Mouse (Mus musculus): Measurements from ENCODE around the gene Plek2.

Plek2 gene

GRCm38 (mm10) chr12:78911707-78912417 lies 5.1 kb upstream of the Plek2 start:
- DNase-seq (ENCODE audit: low spot score in 2 of 2) = peak; percentile 23 to 45

GRCm38 (mm10) chr12:78910684-78911461 lies 4.1 kb upstream of the Plek2 start:
- DNase-seq (ENCODE audit: low spot score in 2 of 2) = no peak

GRCm38 (mm10) chr12:78908081-78908605 lies 1.4 kb upstream of the Plek2 start:
- no peak for DNase-seq (ENCODE audit: low spot score in 2 of 2)

- no peak for DNase-seq (ENCODE audit: low spot score in 2 of 2)
These were observed 2.3 kb downstream of the Plek2 start for GRCm38 (mm10) chr12:78904499-78904898.

GRCm38 (mm10) chr12:78903313-78903712 lies 3.5 kb downstream of the Plek2 start:
- no peak for DNase-seq (ENCODE audit: low spot score in 2 of 2)

GRCm38 (mm10) chr12:78901467-78901866 lies 5.3 kb downstream of the Plek2 start:
- DNase-seq (ENCODE audit: low spot score in 2 of 2) = no peak

- DNase-seq (ENCODE audit: low spot score in 2 of 2) = no peak
These were observed 8.9 kb downstream of the Plek2 start for GRCm38 (mm10) chr12:78897861-78898260.

- no peak for DNase-seq (ENCODE audit: low spot score in 2 of 2)
These were observed 15.6 kb downstream of the Plek2 start for GRCm38 (mm10) chr12:78891149-78891548.

- DNase-seq (ENCODE audit: low spot score in 2 of 2) = no peak
These were observed 16.7 kb downstream of the Plek2 start for GRCm38 (mm10) chr12:78890062-78890461.

GRCm38 (mm10) chr12:78874581-78874980 lies 32.2 kb downstream of the Plek2 start:
- DNase-seq (ENCODE audit: low spot score in 2 of 2) = no peak

- no peak for DNase-seq (ENCODE audit: low spot score in 2 of 2)
These were observed 38.6 kb downstream of the Plek2 start for GRCm38 (mm10) chr12:78868115-78868514.

- no peak for DNase-seq (ENCODE audit: low spot score in 2 of 2)
These were observed 41.3 kb downstream of the Plek2 start for GRCm38 (mm10) chr12:78865434-78865833.

- DNase-seq (ENCODE audit: low spot score in 2 of 2) = no peak
These were observed 44.5 kb downstream of the Plek2 start for GRCm38 (mm10) chr12:78862254-78862730.

- peak; percentile 98 to 99 for DNase-seq (ENCODE audit: low spot score in 2 of 2)
These were observed 45.1 kb downstream of the Plek2 start, which contains the start of the genes Atp6v1d and Eif2s1 for GRCm38 (mm10) chr12:78861496-78862253. Gene Atp6v1d (minus strand): TSS chr12:78861638. Gene Eif2s1 (plus strand): TSS chr12:78861819.

- peak in 1 of 2 experiments; percentile 34 for DNase-seq (ENCODE audit: low spot score in 2 of 2)
These were observed 45.8 kb downstream of the Plek2 start for GRCm38 (mm10) chr12:78860921-78861495.

- no peak for DNase-seq (ENCODE audit: low spot score in 2 of 2)
These were observed 58.5 kb downstream of the Plek2 start for GRCm38 (mm10) chr12:78848246-78848645.

- DNase-seq (ENCODE audit: low spot score in 2 of 2) = no peak
These were observed 64.3 kb downstream of the Plek2 start for GRCm38 (mm10) chr12:78842429-78842828.

- no peak for DNase-seq (ENCODE audit: low spot score in 2 of 2)
These were observed 66.9 kb downstream of the Plek2 start for GRCm38 (mm10) chr12:78839906-78840305.

All from right cerebral cortex, adult 2 months (tissue).